Mouse (Mus musculus): ENCODE data around the gene Nkx6-1. TPM values are rescaled to one million over a fixed set of nuclear protein-coding genes. Genes with fewer than 3 reads are reported as not detected.

Gene Nkx6-1
- polyA plus RNA-seq, 1 experiment from 2014 or later = not detected

GRCm38 (mm10) chr5:101669381-101669780 is 4.6 kb upstream of the Nkx6-1 start:
- no peak for ATAC-seq (ENCODE audit: insufficient number of reproducible peaks, low FRiP score, low TSS enrichment, low read depth)
- DNase-seq (ENCODE audit: low spot score) = no peak
- Histone ChIP-seq H3K27ac (replicated peaks; ENCODE audit: low read depth, low read length) (no peak overlapping the region), H3K9me3 (ENCODE audit: control insufficient read depth, low read length) (no peaks in the 10 kb centered on the region), H3K27me3 (ENCODE audit: control insufficient read depth, insufficient read depth, low read length) (peaks cover 45% of the 10 kb centered on the region), H3K9ac (ENCODE audit: low read length) (no peak overlapping the region), H3K4me3 (ENCODE audit: low read depth, low read length) (no peak overlapping the region), H3K4me1 (ENCODE audit: control insufficient read depth, insufficient read depth, low read length) (peaks cover 3% of the 10 kb centered on the region), H3K4me2 (ENCODE audit: low read depth, severe bottlenecking) (no peak overlapping the region), H3K36me3 (ENCODE audit: control insufficient read depth, insufficient read depth, low read length) (no peaks in the 10 kb centered on the region)
- 2% methylated on average over 15 of the region's 15 CpGs for WGBS

GRCm38 (mm10) chr5:101668475-101668874 is 3.7 kb upstream of the Nkx6-1 start:
- H3K36me3 ChIP-seq (ENCODE audit: control insufficient read depth, insufficient read depth, low read length) = no peaks in the 10 kb centered on the region
- no peak for ATAC-seq (ENCODE audit: insufficient number of reproducible peaks, low FRiP score, low TSS enrichment, low read depth)
- peaks cover 54% of the 10 kb centered on the region for H3K27me3 ChIP-seq (ENCODE audit: control insufficient read depth, insufficient read depth, low read length)

DNA sequence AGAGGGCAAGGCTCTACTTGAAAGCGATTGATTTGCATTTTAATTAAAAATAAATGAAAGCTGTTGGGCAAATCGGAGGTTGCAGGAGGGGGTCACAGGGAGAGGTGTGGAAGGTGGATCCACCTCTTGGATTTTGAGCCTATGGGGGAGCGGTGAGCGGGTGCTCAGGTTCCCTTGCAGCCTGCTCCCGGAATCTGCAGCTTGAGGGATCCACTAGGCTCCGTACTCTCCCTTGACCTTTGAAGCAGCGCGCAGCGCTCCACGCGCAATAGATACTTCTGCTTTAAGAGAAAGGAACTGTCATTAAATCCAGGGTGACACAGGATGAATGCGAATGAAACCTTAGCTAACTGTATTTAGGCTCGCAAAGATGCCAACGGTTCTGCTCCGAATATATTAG is 3.2 kb upstream of the Nkx6-1 start:
- Histone ChIP-seq H3K4me2 (ENCODE audit: low read depth, severe bottlenecking) (no peak overlapping the region), H3K27ac (replicated peaks; ENCODE audit: low read depth, low read length) (no peak overlapping the region), H3K9me3 (ENCODE audit: control insufficient read depth, low read length) (no peaks in the 10 kb centered on the region), H3K27me3 (ENCODE audit: control insufficient read depth, insufficient read depth, low read length) (peaks cover 58% of the 10 kb centered on the region), H3K4me3 (ENCODE audit: low read depth, low read length) (no peak overlapping the region), H3K9ac (ENCODE audit: low read length) (no peak overlapping the region), H3K36me3 (ENCODE audit: control insufficient read depth, insufficient read depth, low read length) (no peaks in the 10 kb centered on the region), H3K4me1 (ENCODE audit: control insufficient read depth, insufficient read depth, low read length) (peaks cover 10% of the 10 kb centered on the region)
- WGBS = 1% methylated on average over 15 of the region's 15 CpGs
- no peak for ATAC-seq (ENCODE audit: insufficient number of reproducible peaks, low FRiP score, low TSS enrichment, low read depth)
- no peak for DNase-seq (ENCODE audit: low spot score)

More at GRCm38 (mm10) chr5:101668475-101668874, 3.7 kb upstream of the Nkx6-1 start:
- Histone ChIP-seq H3K4me1 (ENCODE audit: control insufficient read depth, insufficient read depth, low read length) (peaks cover 8% of the 10 kb centered on the region), H3K27ac (replicated peaks; ENCODE audit: low read depth, low read length) (no peak overlapping the region), H3K4me3 (ENCODE audit: low read depth, low read length) (no peak overlapping the region), H3K4me2 (ENCODE audit: low read depth, severe bottlenecking) (no peak overlapping the region), H3K9me3 (ENCODE audit: control insufficient read depth, low read length) (no peaks in the 10 kb centered on the region), H3K9ac (ENCODE audit: low read length) (no peak overlapping the region)
- 6% methylated on average over 12 of the region's 12 CpGs for WGBS
- no peak for DNase-seq (ENCODE audit: low spot score)

DNA sequence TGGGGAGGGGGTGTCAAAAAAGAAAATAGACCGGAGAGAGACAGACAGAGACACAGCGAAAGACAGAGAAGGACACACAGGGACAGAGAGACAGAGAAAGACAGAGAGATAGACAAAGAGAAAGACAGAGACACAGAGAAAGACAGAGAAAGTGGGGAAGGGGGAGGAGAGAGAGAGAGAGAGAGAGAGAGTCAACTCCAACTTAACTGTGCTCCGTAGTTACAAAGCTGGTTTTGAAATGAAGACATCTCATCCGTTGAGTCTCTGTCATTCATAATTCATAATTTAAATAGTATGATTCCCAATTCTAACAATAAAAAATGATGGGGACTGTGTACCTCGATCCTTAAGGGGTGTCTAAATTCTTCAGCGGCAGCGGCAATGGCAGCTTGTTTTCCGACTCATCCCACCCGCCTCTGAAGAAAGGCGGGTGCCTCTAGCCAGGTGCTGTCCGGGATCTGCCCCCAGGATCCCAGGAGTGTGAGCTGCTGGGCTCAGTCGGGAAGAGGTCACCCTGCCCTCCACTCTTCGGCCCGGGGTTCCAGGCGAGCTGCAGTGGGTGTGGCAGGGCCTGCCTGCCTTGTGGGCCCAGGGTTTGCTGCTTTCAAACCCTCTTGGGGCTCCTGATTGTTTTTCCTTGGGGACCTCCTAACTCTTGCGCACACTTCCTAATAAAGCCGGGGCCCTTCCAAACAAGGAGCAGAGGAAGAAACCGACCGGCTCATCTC is 2.6 kb upstream of the Nkx6-1 start:
- Histone ChIP-seq H3K27me3 (ENCODE audit: control insufficient read depth, insufficient read depth, low read length) (peaks cover 64% of the 10 kb centered on the region), H3K36me3 (ENCODE audit: control insufficient read depth, insufficient read depth, low read length) (no peaks in the 10 kb centered on the region), H3K4me3 (ENCODE audit: low read depth, low read length) (no peak overlapping the region), H3K9ac (ENCODE audit: low read length) (no peak overlapping the region), H3K27ac (replicated peaks; ENCODE audit: low read depth, low read length) (no peak overlapping the region), H3K4me1 (ENCODE audit: control insufficient read depth, insufficient read depth, low read length) (peaks cover 10% of the 10 kb centered on the region), H3K9me3 (ENCODE audit: control insufficient read depth, low read length) (no peaks in the 10 kb centered on the region), H3K4me2 (ENCODE audit: low read depth, severe bottlenecking) (no peak overlapping the region)
- ATAC-seq (ENCODE audit: insufficient number of reproducible peaks, low FRiP score, low TSS enrichment, low read depth) = no peak
- DNase-seq (ENCODE audit: low spot score) = no peak
- under 1% methylated on average over 19 of the region's 19 CpGs for WGBS

DNA sequence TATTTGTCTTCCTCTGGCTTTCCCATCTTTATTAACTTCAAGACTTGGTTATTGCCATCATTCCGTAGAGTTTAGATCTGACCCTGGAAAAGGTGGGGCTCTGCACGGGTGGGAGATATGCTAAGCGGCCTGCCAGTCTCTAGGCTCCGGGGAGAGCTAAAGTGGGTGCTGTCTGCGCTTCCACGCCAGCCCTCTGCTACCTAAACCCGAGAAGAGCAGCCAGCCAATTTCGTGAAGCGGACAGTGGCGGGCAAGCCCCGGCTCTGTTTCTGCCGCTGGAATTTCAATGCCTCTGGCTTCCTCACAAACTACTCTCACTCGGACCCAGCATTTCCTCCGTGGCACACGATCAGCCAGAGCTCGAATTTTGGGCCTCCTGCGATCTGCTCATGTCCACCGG is 1.9 kb upstream of the Nkx6-1 start:
- Histone ChIP-seq H3K27me3 (ENCODE audit: control insufficient read depth, insufficient read depth, low read length) (peaks cover 72% of the 10 kb centered on the region), H3K36me3 (ENCODE audit: control insufficient read depth, insufficient read depth, low read length) (no peaks in the 10 kb centered on the region), H3K9me3 (ENCODE audit: control insufficient read depth, low read length) (no peaks in the 10 kb centered on the region), H3K9ac (ENCODE audit: low read length) (no peak overlapping the region), H3K4me3 (ENCODE audit: low read depth, low read length) (no peak overlapping the region), H3K27ac (replicated peaks; ENCODE audit: low read depth, low read length) (no peak overlapping the region), H3K4me1 (ENCODE audit: control insufficient read depth, insufficient read depth, low read length) (peaks cover 10% of the 10 kb centered on the region), H3K4me2 (ENCODE audit: low read depth, severe bottlenecking) (no peak overlapping the region)
- ATAC-seq (ENCODE audit: insufficient number of reproducible peaks, low FRiP score, low TSS enrichment, low read depth) (no peak), DNase-seq (ENCODE audit: low spot score) (peak; percentile 56)
- 1% methylated on average over 18 of the region's 18 CpGs for WGBS

DNA sequence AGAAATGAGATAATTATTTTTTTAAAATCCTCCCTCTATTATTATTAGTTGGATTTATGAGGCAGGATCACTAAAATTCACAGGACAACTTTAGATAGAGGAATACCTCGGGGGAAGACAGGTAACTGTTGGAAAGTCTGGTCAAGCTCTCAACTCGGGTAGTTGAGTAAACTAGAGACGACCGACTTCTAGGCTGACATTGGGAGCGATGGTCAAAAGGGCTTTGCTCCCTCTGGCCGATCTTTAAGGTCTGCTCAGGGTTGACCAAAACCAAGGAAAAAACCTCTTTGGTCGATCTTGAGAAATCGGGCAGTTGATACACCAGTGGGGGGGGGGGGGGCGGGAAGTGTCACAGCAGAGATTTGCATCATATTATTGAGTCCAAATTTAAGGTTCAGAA is 1.3 kb upstream of the Nkx6-1 start:
- Histone ChIP-seq H3K36me3 (ENCODE audit: control insufficient read depth, insufficient read depth, low read length) (no peaks in the 10 kb centered on the region), H3K4me3 (ENCODE audit: low read depth, low read length) (no peak overlapping the region), H3K27me3 (ENCODE audit: control insufficient read depth, insufficient read depth, low read length) (peaks cover 77% of the 10 kb centered on the region), H3K27ac (replicated peaks; ENCODE audit: low read depth, low read length) (no peak overlapping the region), H3K4me2 (ENCODE audit: low read depth, severe bottlenecking) (no peak overlapping the region), H3K4me1 (ENCODE audit: control insufficient read depth, insufficient read depth, low read length) (peaks cover 10% of the 10 kb centered on the region), H3K9me3 (ENCODE audit: control insufficient read depth, low read length) (no peaks in the 10 kb centered on the region), H3K9ac (ENCODE audit: low read length) (no peak overlapping the region)
- WGBS = 1% methylated on average over 9 of the region's 9 CpGs
- ATAC-seq (ENCODE audit: insufficient number of reproducible peaks, low FRiP score, low TSS enrichment, low read depth) (no peak), DNase-seq (ENCODE audit: low spot score) (no peak)

DNA sequence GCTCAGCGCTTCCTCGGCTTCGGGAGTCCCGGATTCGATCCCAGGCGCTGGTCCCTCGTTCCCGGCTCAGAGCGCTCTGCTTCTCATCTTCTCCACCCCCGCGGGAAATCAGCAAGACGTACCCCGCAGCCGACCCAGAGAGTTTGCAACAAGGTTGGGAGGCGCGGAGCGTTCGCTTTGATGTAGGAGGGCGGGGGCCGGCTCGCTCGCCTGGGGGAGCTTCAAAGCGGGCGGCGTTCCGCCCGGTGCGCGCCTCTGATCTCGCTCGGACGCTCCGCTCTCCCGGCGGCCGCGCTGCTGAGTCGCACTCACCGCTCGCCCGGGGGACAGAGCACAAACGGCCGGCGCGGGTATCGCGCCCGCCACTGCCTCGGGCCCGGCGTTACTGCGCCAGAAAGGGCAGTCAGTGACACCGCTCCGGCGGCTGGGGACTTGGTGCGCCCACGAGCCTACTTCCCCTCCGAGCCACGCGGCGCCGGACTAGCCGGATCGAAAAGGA is 324 bp downstream of the Nkx6-1 start:
- H3K9me3 ChIP-seq (ENCODE audit: control insufficient read depth, low read length) = no peaks in the 10 kb centered on the region
- no peak overlapping the region for H3K27ac ChIP-seq (replicated peaks; ENCODE audit: low read depth, low read length)
- DNase-seq (ENCODE audit: low spot score) (peak; percentile 71), ATAC-seq (ENCODE audit: insufficient number of reproducible peaks, low FRiP score, low TSS enrichment, low read depth) (no peak)
- H3K36me3 ChIP-seq (ENCODE audit: control insufficient read depth, insufficient read depth, low read length) = no peaks in the 10 kb centered on the region
- H3K27me3 ChIP-seq (ENCODE audit: control insufficient read depth, insufficient read depth, low read length) = peaks cover 85% of the 10 kb centered on the region
- WGBS = under 1% methylated on average over 64 of the region's 64 CpGs
- H3K4me3 ChIP-seq (ENCODE audit: low read depth, low read length) = peak overlapping the region; percentile 31
- H3K9ac ChIP-seq (ENCODE audit: low read length) = peak overlapping the region; percentile 4; the same call in 1 of the 2 replicates
- H3K4me2 ChIP-seq (ENCODE audit: low read depth, severe bottlenecking) = peak overlapping the region; percentile 60
- H3K4me1 ChIP-seq (ENCODE audit: control insufficient read depth, insufficient read depth, low read length) = peaks cover 12% of the 10 kb centered on the region

DNA sequence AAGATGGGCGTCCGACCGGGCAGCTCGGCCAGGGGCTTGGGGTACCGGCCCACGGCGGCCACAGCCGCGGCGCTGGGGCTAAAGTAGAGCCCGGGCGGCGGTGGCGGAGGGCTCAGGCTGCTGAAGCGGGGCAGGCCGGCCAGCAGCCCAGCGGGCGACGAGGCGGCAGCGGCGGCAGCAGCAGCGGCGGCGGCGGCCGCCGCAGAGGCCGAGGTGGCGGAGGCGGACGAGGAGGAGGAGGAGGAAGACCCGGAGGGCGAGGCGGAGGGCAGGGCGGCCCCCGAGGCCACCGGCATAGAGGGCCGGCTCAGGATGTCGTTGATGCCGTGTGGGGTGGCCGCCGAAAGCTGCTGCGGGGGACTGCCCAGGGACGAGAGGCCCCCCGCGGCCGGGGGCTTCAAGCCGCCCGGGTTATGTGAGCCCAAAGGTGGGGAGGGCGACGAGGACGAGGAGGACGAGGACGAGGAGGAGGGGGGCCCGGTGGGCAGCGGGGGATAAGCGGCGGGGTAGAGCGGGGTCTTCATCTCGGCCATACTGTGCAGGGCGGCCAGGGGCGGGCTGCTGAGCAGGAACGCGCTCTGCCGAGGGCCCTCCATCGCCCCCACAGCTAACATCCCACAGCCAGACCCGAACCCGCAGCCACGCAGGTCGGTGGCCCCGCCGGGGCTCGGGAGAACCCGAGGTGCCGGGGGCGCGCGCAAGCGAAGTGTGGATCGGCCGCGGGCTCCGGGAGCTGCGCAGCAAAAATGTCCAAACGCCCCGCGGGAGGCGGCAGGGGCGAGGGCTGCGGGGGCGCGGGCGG is 974 bp downstream of the Nkx6-1 start:
- WGBS = 0% methylated on average over 67 of the region's 94 CpGs
- peak overlapping the region; percentile 60 for H3K4me2 ChIP-seq (ENCODE audit: low read depth, severe bottlenecking)
- H3K9ac ChIP-seq (ENCODE audit: low read length) = peak overlapping the region; percentile 43; the same call in 1 of the 2 replicates
- peaks cover 88% of the 10 kb centered on the region for H3K27me3 ChIP-seq (ENCODE audit: control insufficient read depth, insufficient read depth, low read length)
- DNase-seq (ENCODE audit: low spot score) (no peak), ATAC-seq (ENCODE audit: insufficient number of reproducible peaks, low FRiP score, low TSS enrichment, low read depth) (no peak)
- H3K4me3 ChIP-seq (ENCODE audit: low read depth, low read length) = peak overlapping the region; percentile 31
- no peak overlapping the region for H3K27ac ChIP-seq (replicated peaks; ENCODE audit: low read depth, low read length)
- peaks cover 16% of the 10 kb centered on the region for H3K4me1 ChIP-seq (ENCODE audit: control insufficient read depth, insufficient read depth, low read length)
- H3K9me3 ChIP-seq (ENCODE audit: control insufficient read depth, low read length) = no peaks in the 10 kb centered on the region
- no peaks in the 10 kb centered on the region for H3K36me3 ChIP-seq (ENCODE audit: control insufficient read depth, insufficient read depth, low read length)
